Mouse (Mus musculus): ENCODE measurements around the gene Gla. TPM values are rescaled to one million over a fixed set of nuclear protein-coding genes. Genes with fewer than 3 reads are reported as not detected.

Gla gene
- polyA plus RNA-seq, 1 experiment from 2014 or later, result 5.0 TPM

- Histone ChIP-seq H3K9ac (no peak overlapping the region), H3K27me3 (no peaks in the 10 kb centered on the region), H3K4me1 (replicated peaks) (no peaks in the 10 kb centered on the region), H3K36me3 (replicated peaks) (no peaks in the 10 kb centered on the region), H3K27ac (replicated peaks) (no peak overlapping the region), H3K4me2 (no peak overlapping the region), H3K4me3 (replicated peaks) (no peak overlapping the region), H3K9me3 (replicated peaks) (no peaks in the 10 kb centered on the region)
- WGBS (ENCODE audit: insufficient replicate concordance), result 60% methylated on average over 8 of the region's 8 CpGs
- no peak for ATAC-seq (ENCODE audit: insufficient read depth)
These were observed 19.4 kb upstream of the Gla start for GRCm38 (mm10) chrX:134620254-134620865.

GRCm38 (mm10) chrX:134619695-134620094 lies 18.8 kb upstream of the Gla start:
- 63% methylated on average over 9 of the region's 9 CpGs for WGBS (ENCODE audit: insufficient replicate concordance)
- ATAC-seq (ENCODE audit: insufficient read depth), result no peak
- H3K27me3 ChIP-seq, result no peaks in the 10 kb centered on the region
- H3K4me1 ChIP-seq (replicated peaks), result no peaks in the 10 kb centered on the region
- H3K36me3 ChIP-seq (replicated peaks), result no peaks in the 10 kb centered on the region
- no peak overlapping the region for H3K4me2 ChIP-seq
- H3K27ac ChIP-seq (replicated peaks), result no peak overlapping the region
- no peak overlapping the region for H3K4me3 ChIP-seq (replicated peaks)
- no peaks in the 10 kb centered on the region for H3K9me3 ChIP-seq (replicated peaks)
- H3K9ac ChIP-seq, result no peak overlapping the region

GRCm38 (mm10) chrX:134614306-134614705 lies 13.4 kb upstream of the Gla start:
- no peak for ATAC-seq (ENCODE audit: insufficient read depth)
- no peak overlapping the region for H3K4me2 ChIP-seq
- H3K27me3 ChIP-seq, result no peaks in the 10 kb centered on the region
- H3K9me3 ChIP-seq (replicated peaks), result no peaks in the 10 kb centered on the region
- no peak overlapping the region for H3K9ac ChIP-seq
- no peak overlapping the region for H3K27ac ChIP-seq (replicated peaks)
- no peak overlapping the region for H3K4me3 ChIP-seq (replicated peaks)
- no peaks in the 10 kb centered on the region for H3K36me3 ChIP-seq (replicated peaks)
- WGBS (ENCODE audit: insufficient replicate concordance), result 49% methylated on average over 2 of the region's 2 CpGs
- H3K4me1 ChIP-seq (replicated peaks), result peaks cover 19% of the 10 kb centered on the region

- Histone ChIP-seq H3K4me1 (replicated peaks) (peaks cover 19% of the 10 kb centered on the region), H3K9me3 (replicated peaks) (no peaks in the 10 kb centered on the region), H3K4me3 (replicated peaks) (peak overlapping the region; percentile 50), H3K27ac (replicated peaks) (peak overlapping the region; percentile 51), H3K27me3 (no peaks in the 10 kb centered on the region), H3K9ac (peak overlapping the region; percentile 42), H3K36me3 (replicated peaks) (0 out of 2 replicates have a peak, but pooled peaks cover under 1% of the 10 kb centered on the region), H3K4me2 (peak overlapping the region; percentile 71)
- ATAC-seq (ENCODE audit: insufficient read depth), result peak; percentile 66
- WGBS (ENCODE audit: insufficient replicate concordance), result 18% methylated on average over 15 of the region's 15 CpGs
These were observed 11.5 kb upstream of the Gla start for GRCm38 (mm10) chrX:134612285-134612959.

GRCm38 (mm10) chrX:134610984-134611383 lies 10.1 kb upstream of the Gla start:
- 32% methylated on average over 4 of the region's 4 CpGs for WGBS (ENCODE audit: insufficient replicate concordance)
- 0 out of 2 replicates have a peak overlapping the region, but pooled peaks have one; percentile 24 for H3K27ac ChIP-seq (replicated peaks)
- H3K4me2 ChIP-seq, result peak overlapping the region; percentile 5; the same call in 1 of the 2 replicates
- peak; percentile 67 for ATAC-seq (ENCODE audit: insufficient read depth)
- no peaks in the 10 kb centered on the region for H3K9me3 ChIP-seq (replicated peaks)
- H3K9ac ChIP-seq, result no peak overlapping the region
- peaks cover 19% of the 10 kb centered on the region for H3K4me1 ChIP-seq (replicated peaks)
- no peaks in the 10 kb centered on the region for H3K27me3 ChIP-seq
- no peak overlapping the region for H3K4me3 ChIP-seq (replicated peaks)
- H3K36me3 ChIP-seq (replicated peaks), result 0 out of 2 replicates have a peak, but pooled peaks cover 5% of the 10 kb centered on the region

- Histone ChIP-seq H3K4me1 (replicated peaks) (peaks cover 19% of the 10 kb centered on the region), H3K4me3 (replicated peaks) (no peak overlapping the region), H3K4me2 (no peak overlapping the region), H3K27me3 (no peaks in the 10 kb centered on the region), H3K9me3 (replicated peaks) (no peaks in the 10 kb centered on the region), H3K27ac (replicated peaks) (no peak overlapping the region), H3K36me3 (replicated peaks) (0 out of 2 replicates have a peak, but pooled peaks cover 9% of the 10 kb centered on the region), H3K9ac (no peak overlapping the region)
- 12% methylated on average over 4 of the region's 4 CpGs for WGBS (ENCODE audit: insufficient replicate concordance)
- no peak for ATAC-seq (ENCODE audit: insufficient read depth)
These were observed 8.5 kb upstream of the Gla start for GRCm38 (mm10) chrX:134609472-134609871.

GRCm38 (mm10) chrX:134601380-134602120 lies 625 bp upstream of the Gla start:
- ATAC-seq (ENCODE audit: insufficient read depth), result peak; percentile 83
- peak overlapping the region; percentile 66 for H3K9ac ChIP-seq
- WGBS (ENCODE audit: insufficient replicate concordance), result 11% methylated on average over 38 of the region's 43 CpGs
- H3K4me2 ChIP-seq, result peak overlapping the region; percentile 61
- no peaks in the 10 kb centered on the region for H3K9me3 ChIP-seq (replicated peaks)
- H3K27ac ChIP-seq (replicated peaks), result peak overlapping the region; percentile 89
- H3K4me3 ChIP-seq (replicated peaks), result peak overlapping the region; percentile 69
- H3K36me3 ChIP-seq (replicated peaks), result peaks cover 12% of the 10 kb centered on the region; the same call in 1 of the 2 replicates
- H3K27me3 ChIP-seq, result no peaks in the 10 kb centered on the region
- H3K4me1 ChIP-seq (replicated peaks), result peaks cover 8% of the 10 kb centered on the region

- no peak for ATAC-seq (ENCODE audit: insufficient read depth)
- peaks cover 8% of the 10 kb centered on the region for H3K4me1 ChIP-seq (replicated peaks)
- no peaks in the 10 kb centered on the region for H3K27me3 ChIP-seq
- H3K27ac ChIP-seq (replicated peaks), result peak overlapping the region; percentile 84
- H3K9ac ChIP-seq, result peak overlapping the region; percentile 57
- peaks cover 8% of the 10 kb centered on the region; the same call in 1 of the 2 replicates for H3K36me3 ChIP-seq (replicated peaks)
- peak overlapping the region; percentile 69 for H3K4me3 ChIP-seq (replicated peaks)
- WGBS (ENCODE audit: insufficient replicate concordance), result 18% methylated on average over 10 of the region's 10 CpGs
- peak overlapping the region; percentile 73 for H3K4me2 ChIP-seq
- no peaks in the 10 kb centered on the region for H3K9me3 ChIP-seq (replicated peaks)
These were observed 881 bp downstream of the Gla start for GRCm38 (mm10) chrX:134599922-134600565.

GRCm38 (mm10) chrX:134589836-134590235 lies 11.1 kb downstream of the Gla start:
- 25% methylated on average over 5 of the region's 5 CpGs for WGBS (ENCODE audit: insufficient replicate concordance)

GRCm38 (mm10) chrX:134588997-134589396 lies 11.9 kb downstream of the Gla start:
- WGBS (ENCODE audit: insufficient replicate concordance), result 69% methylated on average over 3 of the region's 3 CpGs
- Histone ChIP-seq H3K27ac (replicated peaks) (no peak overlapping the region), H3K4me1 (replicated peaks) (peaks cover 12% of the 10 kb centered on the region), H3K4me3 (replicated peaks) (no peak overlapping the region), H3K36me3 (replicated peaks) (peaks cover 19% of the 10 kb centered on the region), H3K27me3 (no peaks in the 10 kb centered on the region), H3K4me2 (no peak overlapping the region), H3K9ac (no peak overlapping the region), H3K9me3 (replicated peaks) (no peaks in the 10 kb centered on the region)
- no peak for ATAC-seq (ENCODE audit: insufficient read depth)

More at GRCm38 (mm10) chrX:134589836-134590235, 11.1 kb downstream of the Gla start:
- Histone ChIP-seq H3K4me1 (replicated peaks) (peaks cover 9% of the 10 kb centered on the region), H3K36me3 (replicated peaks) (peaks cover 19% of the 10 kb centered on the region), H3K27ac (replicated peaks) (no peak overlapping the region), H3K9me3 (replicated peaks) (no peaks in the 10 kb centered on the region), H3K9ac (no peak overlapping the region), H3K4me3 (replicated peaks) (no peak overlapping the region), H3K27me3 (no peaks in the 10 kb centered on the region), H3K4me2 (no peak overlapping the region)
- ATAC-seq (ENCODE audit: insufficient read depth), result no peak

Data from liver, embryonic 15.5 days (tissue).